Mouse (Mus musculus): ENCODE results near the gene Dnaja3. TPM values are rescaled to one million over a fixed set of nuclear protein-coding genes. Genes with fewer than 3 reads are reported as not detected.

Dnaja3 gene
- polyA plus RNA-seq, 1 experiment, result 13.7 TPM

GRCm38 (mm10) chr16:4596141-4596728 is 43.6 kb upstream of the Dnaja3 start:
- H3K27me3 ChIP-seq (ENCODE audit: control insufficient read depth, insufficient read depth, low read length), result peaks cover 14% of the 10 kb centered on the region
- peaks cover 6% of the 10 kb centered on the region; the same call in 1 of the 2 replicates for H3K4me1 ChIP-seq (ENCODE audit: control insufficient read depth, insufficient read depth, insufficient read length, low read length)
- H3K36me3 ChIP-seq (ENCODE audit: control insufficient read depth, insufficient read depth, low read length), result no peaks in the 10 kb centered on the region
- 79% methylated on average over 3 of the region's 3 CpGs for WGBS
- TF ChIP-seq POLR2A (IDR thresholded peaks at IDR 0.05; ENCODE audit: low read depth, low read length) (no peak), CTCF (IDR thresholded peaks at IDR 0.05; ENCODE audit: extremely low read depth, insufficient read length, insufficient replicate concordance, low read depth, low read length) (no peak)
- peak overlapping the region; percentile 80 for H3K4me3 ChIP-seq (ENCODE audit: low read depth, low read length)
- H3K27ac ChIP-seq (ENCODE audit: insufficient read depth, low read depth, low read length), result 0 out of 2 replicates have a peak overlapping the region, but pooled peaks have one; percentile 4

DNA sequence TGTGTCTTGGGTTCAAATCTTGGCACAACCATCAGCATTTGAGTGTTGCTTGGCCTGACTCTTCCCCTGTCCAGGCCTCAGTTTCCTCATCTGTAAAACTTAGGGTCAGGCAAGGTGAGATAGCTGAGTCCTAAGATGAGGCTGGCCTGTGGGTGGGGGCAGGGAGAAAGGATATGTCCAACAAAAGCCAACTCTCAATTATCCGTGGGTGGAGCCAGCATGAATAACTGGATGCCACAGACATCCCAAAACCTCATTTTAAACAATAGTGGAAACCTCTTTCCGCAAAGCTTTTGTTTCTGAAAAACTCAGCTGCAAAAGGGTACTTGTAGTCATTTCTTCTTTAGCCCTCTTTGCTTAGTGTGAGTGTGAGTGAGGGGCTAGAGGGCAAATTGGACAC is 43.0 kb upstream of the Dnaja3 start:
- no peak overlapping the region for H3K27ac ChIP-seq (ENCODE audit: insufficient read depth, low read depth, low read length)
- peaks cover 6% of the 10 kb centered on the region; the same call in 1 of the 2 replicates for H3K4me1 ChIP-seq (ENCODE audit: control insufficient read depth, insufficient read depth, insufficient read length, low read length)
- TF ChIP-seq POLR2A (IDR thresholded peaks at IDR 0.05; ENCODE audit: low read depth, low read length), result no peak
- no peak for TF ChIP-seq CTCF (IDR thresholded peaks at IDR 0.05; ENCODE audit: extremely low read depth, insufficient read length, insufficient replicate concordance, low read depth, low read length)
- H3K36me3 ChIP-seq (ENCODE audit: control insufficient read depth, insufficient read depth, low read length), result no peaks in the 10 kb centered on the region
- no peak overlapping the region for H3K4me3 ChIP-seq (ENCODE audit: low read depth, low read length)
- peaks cover 14% of the 10 kb centered on the region for H3K27me3 ChIP-seq (ENCODE audit: control insufficient read depth, insufficient read depth, low read length)
- WGBS, result 61% methylated on average over 2 of the region's 2 CpGs

GRCm38 (mm10) chr16:4597296-4597695 is 42.5 kb upstream of the Dnaja3 start:
- H3K27me3 ChIP-seq (ENCODE audit: control insufficient read depth, insufficient read depth, low read length), result peaks cover 14% of the 10 kb centered on the region
- H3K4me3 ChIP-seq (ENCODE audit: low read depth, low read length), result no peak overlapping the region
- H3K36me3 ChIP-seq (ENCODE audit: control insufficient read depth, insufficient read depth, low read length), result no peaks in the 10 kb centered on the region
- WGBS, result 69% methylated on average over 7 of the region's 7 CpGs
- TF ChIP-seq CTCF (IDR thresholded peaks at IDR 0.05; ENCODE audit: extremely low read depth, insufficient read length, insufficient replicate concordance, low read depth, low read length) (no peak), POLR2A (IDR thresholded peaks at IDR 0.05; ENCODE audit: low read depth, low read length) (no peak)
- H3K4me1 ChIP-seq (ENCODE audit: control insufficient read depth, insufficient read depth, insufficient read length, low read length), result peaks cover 11% of the 10 kb centered on the region
- no peak overlapping the region for H3K27ac ChIP-seq (ENCODE audit: insufficient read depth, low read depth, low read length)

- TF ChIP-seq POLR2A (IDR thresholded peaks at IDR 0.05; ENCODE audit: low read depth, low read length), result no peak
- no peak for TF ChIP-seq CTCF (IDR thresholded peaks at IDR 0.05; ENCODE audit: extremely low read depth, insufficient read length, insufficient replicate concordance, low read depth, low read length)
- no peak overlapping the region for H3K27ac ChIP-seq (ENCODE audit: insufficient read depth, low read depth, low read length)
- 90% methylated on average over 5 of the region's 5 CpGs for WGBS
Measured at GRCm38 (mm10) chr16:4598041-4598440, 41.7 kb upstream of the Dnaja3 start.

GRCm38 (mm10) chr16:4598891-4599543 is 40.8 kb upstream of the Dnaja3 start:
- TF ChIP-seq POLR2A (IDR thresholded peaks at IDR 0.05; ENCODE audit: low read depth, low read length), result no peak
- TF ChIP-seq CTCF (IDR thresholded peaks at IDR 0.05; ENCODE audit: extremely low read depth, insufficient read length, insufficient replicate concordance, low read depth, low read length), result no peak
- H3K36me3 ChIP-seq (ENCODE audit: control insufficient read depth, insufficient read depth, low read length), result no peaks in the 10 kb centered on the region
- peaks cover 10% of the 10 kb centered on the region for H3K27me3 ChIP-seq (ENCODE audit: control insufficient read depth, insufficient read depth, low read length)
- peaks cover 17% of the 10 kb centered on the region for H3K4me1 ChIP-seq (ENCODE audit: control insufficient read depth, insufficient read depth, insufficient read length, low read length)
- no peak overlapping the region for H3K27ac ChIP-seq (ENCODE audit: insufficient read depth, low read depth, low read length)
- H3K4me3 ChIP-seq (ENCODE audit: low read depth, low read length), result no peak overlapping the region
- 57% methylated on average over 6 of the region's 6 CpGs for WGBS

More at GRCm38 (mm10) chr16:4598041-4598440, 41.7 kb upstream of the Dnaja3 start:
- H3K4me1 ChIP-seq (ENCODE audit: control insufficient read depth, insufficient read depth, insufficient read length, low read length), result peaks cover 15% of the 10 kb centered on the region
- H3K4me3 ChIP-seq (ENCODE audit: low read depth, low read length), result no peak overlapping the region
- H3K36me3 ChIP-seq (ENCODE audit: control insufficient read depth, insufficient read depth, low read length), result no peaks in the 10 kb centered on the region
- peaks cover 14% of the 10 kb centered on the region for H3K27me3 ChIP-seq (ENCODE audit: control insufficient read depth, insufficient read depth, low read length)

- Histone ChIP-seq H3K4me1 (ENCODE audit: control insufficient read depth, insufficient read depth, insufficient read length, low read length) (peaks cover 17% of the 10 kb centered on the region), H3K36me3 (ENCODE audit: control insufficient read depth, insufficient read depth, low read length) (no peaks in the 10 kb centered on the region), H3K27me3 (ENCODE audit: control insufficient read depth, insufficient read depth, low read length) (peaks cover 4% of the 10 kb centered on the region; the same call in 1 of the 2 replicates), H3K4me3 (ENCODE audit: low read depth, low read length) (no peak overlapping the region), H3K27ac (ENCODE audit: insufficient read depth, low read depth, low read length) (no peak overlapping the region)
- 78% methylated on average over 3 of the region's 3 CpGs for WGBS
- TF ChIP-seq CTCF (IDR thresholded peaks at IDR 0.05; ENCODE audit: extremely low read depth, insufficient read length, insufficient replicate concordance, low read depth, low read length) (no peak), POLR2A (IDR thresholded peaks at IDR 0.05; ENCODE audit: low read depth, low read length) (no peak)
Measured at GRCm38 (mm10) chr16:4599616-4600015, 40.2 kb upstream of the Dnaja3 start.

- H3K27me3 ChIP-seq (ENCODE audit: control insufficient read depth, insufficient read depth, low read length), result no peaks in the 10 kb centered on the region
- no peak overlapping the region for H3K27ac ChIP-seq (ENCODE audit: insufficient read depth, low read depth, low read length)
- H3K4me1 ChIP-seq (ENCODE audit: control insufficient read depth, insufficient read depth, insufficient read length, low read length), result peaks cover 18% of the 10 kb centered on the region
- H3K36me3 ChIP-seq (ENCODE audit: control insufficient read depth, insufficient read depth, low read length), result no peaks in the 10 kb centered on the region
- no peak for TF ChIP-seq CTCF (IDR thresholded peaks at IDR 0.05; ENCODE audit: extremely low read depth, insufficient read length, insufficient replicate concordance, low read depth, low read length)
- TF ChIP-seq POLR2A (IDR thresholded peaks at IDR 0.05; ENCODE audit: low read depth, low read length), result no peak
- no peak overlapping the region for H3K4me3 ChIP-seq (ENCODE audit: low read depth, low read length)
- WGBS, result 85% methylated on average over 9 of the region's 9 CpGs
Measured at GRCm38 (mm10) chr16:4600701-4601310, 39.0 kb upstream of the Dnaja3 start.

All from small intestine, adult 2 months (tissue).